Mouse (Mus musculus) layer of hippocampus, postnatal 25 days (tissue): ENCODE data around the gene Rhbdl1. TPM values are rescaled to one million over a fixed set of nuclear protein-coding genes. Genes with fewer than 3 reads are reported as not detected.
A peak's percentile ranks its signal among the peaks of the same experiment; 100 is the strongest.

ENCODE experiments used
- DNase-seq, 2 experiments: peaks; one replicate each; pipeline ENCODE4 v3.0.0; 2022; ENCODE audit warnings: mixed read lengths in 2 of 2, low spot score in 1 of 2; ENCODE audit errors: extremely low spot score in 1 of 2
- total RNA-seq, 2 experiments: library from RNA; stranded (reverse); gene quantifications; 2 replicates each; pipeline ENCODE4 v1.2.3; 2021

Rhbdl1 gene
- 10 to 100 TPM; 62.3 to 68.3 TPM for total RNA-seq

DNA sequence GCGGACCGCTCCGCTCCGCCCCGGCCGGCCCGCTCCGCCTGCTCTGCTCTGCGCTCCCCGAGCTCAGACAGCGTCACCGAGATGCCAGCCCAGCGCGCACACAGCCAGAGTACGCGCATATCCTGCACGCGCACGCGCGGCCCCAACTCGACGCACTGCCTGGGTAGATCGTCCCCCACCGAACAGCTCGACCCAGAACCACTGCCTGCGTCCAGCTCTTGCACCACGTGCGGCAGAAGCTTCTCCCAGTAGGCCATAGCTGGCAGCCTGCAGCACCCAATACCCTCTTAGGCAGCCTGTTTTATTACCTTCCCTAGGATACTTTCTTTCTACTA is at the start of gene Rhbdl1:
Gene Rhbdl1, minus strand, starts transcription at position 220 of the 335 bp plus-strand sequence.
- DNase-seq, result peak; percentile 73 to 77

GRCm38 (mm10) chr17:25886806-25887205 is 49.7 kb upstream of the Rhbdl1 start:
- no peak for DNase-seq

DNA sequence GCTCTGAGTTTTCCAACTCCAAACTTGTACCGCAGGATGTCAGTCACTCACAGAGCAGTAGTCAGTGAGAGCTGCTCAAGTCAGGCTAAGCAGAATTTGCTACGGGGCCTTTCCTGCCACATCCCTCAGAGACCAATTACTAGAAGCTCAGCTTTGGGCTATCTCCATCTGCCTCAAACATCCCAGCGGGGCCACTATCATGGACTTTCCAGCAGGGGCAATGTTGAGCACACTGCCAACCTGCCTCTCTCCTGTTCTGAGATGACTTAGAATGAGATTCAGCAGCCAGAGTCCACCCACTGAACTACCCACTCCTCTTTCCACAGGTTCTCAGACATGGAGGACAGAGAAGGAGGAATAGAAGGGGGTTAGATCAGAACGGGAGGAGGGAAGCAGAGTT is 48.5 kb upstream of the Rhbdl1 start:
- DNase-seq, result no peak

- no peak for DNase-seq
Observed at GRCm38 (mm10) chr17:25883824-25884223, 46.7 kb upstream of the Rhbdl1 start.

GRCm38 (mm10) chr17:25883268-25883667 is 46.2 kb upstream of the Rhbdl1 start:
- DNase-seq, result no peak

DNA sequence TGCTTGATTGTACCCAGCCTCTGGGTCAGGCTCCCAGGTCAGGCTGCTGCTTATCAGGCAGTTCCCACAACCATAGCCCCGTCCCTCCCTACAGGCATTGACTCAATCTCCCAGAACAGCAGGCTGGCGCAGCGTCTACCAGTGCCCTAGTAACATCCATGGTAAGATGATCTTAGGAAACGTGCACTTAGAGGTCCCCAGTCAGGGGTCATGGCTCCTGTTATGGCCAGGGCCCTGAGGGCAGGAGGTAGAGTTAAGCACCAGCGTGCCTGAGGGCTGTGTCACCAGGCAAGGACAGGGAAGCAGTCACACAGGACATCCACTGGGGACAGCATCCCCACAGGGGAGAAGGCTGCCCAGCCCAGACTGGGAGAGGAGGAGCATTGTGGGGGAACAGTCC is 45.2 kb upstream of the Rhbdl1 start:
- no peak for DNase-seq

DNA sequence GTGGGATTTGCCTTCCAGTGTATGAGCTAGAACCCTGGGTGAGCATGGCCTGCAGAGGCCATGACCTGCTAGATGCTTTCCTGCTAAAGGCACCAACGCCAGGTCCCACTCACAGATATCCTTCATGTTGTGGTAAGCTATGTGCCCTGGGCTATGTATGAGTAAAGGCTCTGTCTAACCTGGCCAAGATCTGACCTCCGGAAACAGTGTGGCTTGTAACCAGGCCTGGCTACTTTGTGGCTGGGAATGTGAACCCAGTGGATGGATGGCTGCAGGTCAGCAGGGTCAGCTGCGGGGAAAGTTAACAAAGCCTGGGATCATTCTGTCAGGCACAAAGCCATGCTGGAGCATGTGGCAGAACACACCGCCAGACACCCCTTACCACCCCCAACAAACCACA is 44.6 kb upstream of the Rhbdl1 start:
- DNase-seq, result no peak

- no peak for DNase-seq
Observed at GRCm38 (mm10) chr17:25880913-25881641, 44.0 kb upstream of the Rhbdl1 start.

GRCm38 (mm10) chr17:25880196-25880910 is 43.3 kb upstream of the Rhbdl1 start, which contains the start of gene Wfikkn1:
Wfikkn1 (minus strand) TSS chr17:25880858.
- no peak for DNase-seq

DNA sequence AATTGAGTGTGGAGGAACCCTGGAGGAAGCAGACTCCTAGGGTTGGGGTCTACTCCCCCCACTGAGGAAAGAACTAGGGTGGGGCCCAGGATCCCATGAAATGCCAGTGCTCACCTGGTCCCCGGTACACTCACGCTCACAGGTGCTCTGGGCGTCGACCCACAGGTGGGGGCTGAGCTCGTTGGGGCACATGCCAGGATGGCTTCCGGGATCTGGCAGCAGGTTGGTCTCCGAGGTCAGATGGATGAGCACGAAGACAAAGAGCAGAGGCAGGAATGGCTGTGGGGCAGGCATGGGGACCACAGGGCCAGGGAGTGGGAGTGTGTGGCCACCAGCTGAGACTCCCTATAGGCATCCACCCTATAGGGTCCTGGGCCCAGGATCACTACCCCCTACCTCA is 42.7 kb upstream of the Rhbdl1 start:
- DNase-seq, result no peak

GRCm38 (mm10) chr17:25879261-25879660 is 42.2 kb upstream of the Rhbdl1 start:
- peak in 1 of 2 experiments; percentile 61 for DNase-seq

DNA sequence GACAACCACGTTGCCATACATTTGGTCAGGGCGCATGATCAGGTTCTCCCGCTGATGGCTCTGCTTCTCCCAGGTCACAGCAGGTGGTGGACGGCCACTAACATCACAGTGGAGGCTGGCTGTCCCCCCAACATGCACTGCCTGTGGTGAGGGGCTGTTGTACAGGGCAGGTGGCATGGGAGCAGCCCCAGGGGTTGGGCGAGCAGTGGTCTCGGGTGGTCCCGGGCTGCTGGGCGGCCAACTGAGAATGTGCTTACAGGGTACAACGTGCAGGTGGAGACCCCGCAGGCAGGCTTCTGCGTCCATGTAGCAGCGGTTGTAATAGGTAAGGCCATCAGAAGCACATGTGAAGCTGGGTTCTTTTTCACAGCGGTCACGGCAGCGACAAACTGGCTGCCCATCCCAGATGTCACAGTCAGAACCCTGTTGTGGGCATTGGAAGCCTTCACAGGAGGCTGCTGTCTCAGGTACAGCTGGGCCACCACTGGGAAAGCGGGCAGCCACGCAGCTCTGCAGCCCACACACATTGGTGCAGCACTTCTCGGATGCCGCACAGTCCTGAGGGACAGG is 41.6 kb upstream of the Rhbdl1 start:
- no peak for DNase-seq

DNA sequence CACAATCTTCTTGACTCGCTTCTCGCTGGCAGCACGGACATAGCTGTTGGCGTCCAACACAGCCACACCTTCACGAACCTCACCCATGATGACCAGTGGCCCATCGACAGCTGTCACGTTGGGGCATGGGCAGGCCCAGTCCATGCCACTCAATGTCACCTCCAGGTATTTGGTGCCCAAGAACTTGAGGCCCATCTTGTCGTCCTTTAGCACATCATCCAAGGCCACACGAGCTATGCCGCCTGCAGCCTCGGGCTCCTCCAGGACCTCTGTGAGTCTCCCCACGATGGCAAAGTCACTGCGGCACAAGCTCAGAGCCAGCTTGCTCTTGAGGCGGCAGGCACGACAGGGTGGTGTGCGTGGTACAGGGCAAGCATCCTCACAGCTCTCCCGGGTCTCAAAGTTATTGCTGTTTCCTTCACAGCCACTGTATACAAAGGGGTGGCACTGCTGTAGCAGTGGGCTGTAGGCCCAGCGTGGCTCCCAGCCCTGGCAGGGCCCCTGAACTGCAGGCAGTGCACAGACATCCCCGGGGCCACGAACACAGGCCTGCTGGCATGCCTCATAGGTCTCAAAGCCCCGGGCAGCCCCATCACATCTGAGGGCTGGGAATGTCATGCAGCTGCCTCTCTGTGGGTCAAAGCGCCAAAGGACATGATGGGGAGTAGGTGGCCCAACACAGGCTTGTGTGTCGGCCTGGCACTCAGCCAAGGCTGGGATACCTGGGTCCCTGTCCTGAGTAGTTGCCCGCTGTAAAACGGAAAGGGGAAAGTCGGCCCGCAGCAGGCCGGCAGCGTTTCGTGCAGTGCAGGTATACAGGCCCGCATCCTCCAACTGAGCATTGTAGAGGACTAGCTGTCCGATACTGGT is 40.9 kb upstream of the Rhbdl1 start:
- no peak for DNase-seq

GRCm38 (mm10) chr17:25877025-25877424 is 39.9 kb upstream of the Rhbdl1 start:
- no peak for DNase-seq

DNA sequence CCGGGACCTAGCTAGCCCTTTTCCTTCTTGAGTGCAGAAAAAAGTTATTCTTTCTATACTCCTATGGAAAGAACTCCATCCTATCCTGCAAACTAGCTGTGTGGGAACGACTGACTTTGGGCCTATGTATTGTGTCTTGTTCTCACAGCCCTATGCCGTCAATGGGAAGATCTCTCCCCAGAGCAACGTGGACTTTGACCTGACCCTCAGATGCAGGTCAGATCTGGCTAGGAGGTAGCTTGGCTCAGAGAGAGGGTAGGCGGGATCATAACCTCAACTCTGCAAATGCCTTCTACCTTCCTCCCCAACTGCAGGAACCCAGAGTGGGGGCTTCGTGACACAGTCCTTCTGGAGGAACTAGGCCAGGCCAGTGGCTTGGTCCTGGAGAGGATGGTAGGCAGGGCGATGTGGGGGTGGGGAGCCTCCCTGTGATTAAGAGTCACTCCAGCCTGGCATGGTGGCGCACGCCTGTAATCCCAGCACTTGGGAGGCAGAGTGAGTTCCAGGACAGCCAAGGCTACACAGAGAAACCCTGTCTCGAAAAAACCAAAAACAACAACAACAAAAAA is 39.3 kb upstream of the Rhbdl1 start:
- no peak for DNase-seq

- DNase-seq, result peak; percentile 80 to 83
Observed at GRCm38 (mm10) chr17:25875171-25876136, 38.4 kb upstream of the Rhbdl1 start.

DNA sequence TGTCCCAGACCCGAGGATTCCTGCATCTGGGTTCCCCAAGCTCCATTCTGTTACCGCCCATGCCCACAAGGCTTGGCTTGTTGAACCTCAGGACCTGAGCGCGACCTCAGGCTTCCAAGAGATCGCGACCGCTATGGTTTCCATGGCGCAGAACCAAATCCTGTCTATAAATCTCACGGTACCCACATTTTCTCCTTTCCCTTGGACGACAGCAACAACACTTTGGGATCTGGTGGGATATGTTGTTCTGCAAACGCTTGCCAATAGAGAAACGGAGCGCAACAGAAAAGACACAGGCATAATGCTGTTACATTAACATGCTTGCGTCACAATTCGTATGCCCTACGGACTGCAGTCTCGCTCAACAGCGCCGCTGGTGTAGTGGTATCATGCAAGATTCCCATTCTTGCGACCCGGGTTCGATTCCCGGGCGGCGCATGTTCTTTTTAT is 37.7 kb upstream of the Rhbdl1 start, which contains the start of gene Mettl26:
Gene Mettl26, plus strand, starts transcription at position 354 of the 450 bp plus-strand sequence.
- DNase-seq, result peak; percentile 100

GRCm38 (mm10) chr17:25874148-25874720 is 37.1 kb upstream of the Rhbdl1 start:
- no peak for DNase-seq
